Mouse (Mus musculus) lung, adult 2 months (tissue): ENCODE measurements around the gene Duoxa1. TPM values are rescaled to one million over a fixed set of nuclear protein-coding genes. Genes with fewer than 3 reads are reported as not detected.

Experiments used
- DNase-seq: peaks from one replicate; pipeline ENCODE4 v3.0.0; 2022
- H3K4me1 ChIP-seq: fragments of 200-500 bp; 2 replicates; pipeline ENCODE4 v1.6.1; 2011; ENCODE audit warnings: low read length; ENCODE audit not compliant: control insufficient read depth, insufficient read depth
- H3K4me3 ChIP-seq: fragments of 200-500 bp; replicated peaks from 2 replicates; pipeline ENCODE3; 2011; ENCODE audit warnings: low read depth, mild to moderate bottlenecking, control low read depth, low read length; ENCODE audit errors: extremely low read depth
- CTCF ChIP-seq: fragments of 200-500 bp; IDR thresholded peaks from 2 replicates; pipeline ENCODE4 v1.5.1; 2011; ENCODE audit warnings: mild to moderate bottlenecking, low read length, control low read depth; ENCODE audit not compliant: insufficient read depth
- POLR2A ChIP-seq: fragments of 200-500 bp; IDR thresholded peaks from 2 replicates; pipeline ENCODE4 v1.6.1; 2011; ENCODE audit warnings: low read depth, mild to moderate bottlenecking, control low read depth, low read length, borderline replicate concordance; ENCODE audit errors: extremely low read depth
- WGBS: fragments of 180-500 bp; shearing (Covaris S2); methylation state at CpG from one replicate; pipeline ENCODE4 v1.1.7; 2018; 5-methylcytosine and 5-hydroxymethylcytosine counted together
- polyA plus RNA-seq: library from polyadenylated mRNA; depleted of rRNA; stranded (reverse); fragments of >200 nt; gene quantifications from 2 replicates; pipeline ENCODE4 v1.2.3, GENCODE M21; 2012; rRNA removed

The Duoxa1 gene
- polyA plus RNA-seq, 1 experiment, result 9.9 TPM

DNA sequence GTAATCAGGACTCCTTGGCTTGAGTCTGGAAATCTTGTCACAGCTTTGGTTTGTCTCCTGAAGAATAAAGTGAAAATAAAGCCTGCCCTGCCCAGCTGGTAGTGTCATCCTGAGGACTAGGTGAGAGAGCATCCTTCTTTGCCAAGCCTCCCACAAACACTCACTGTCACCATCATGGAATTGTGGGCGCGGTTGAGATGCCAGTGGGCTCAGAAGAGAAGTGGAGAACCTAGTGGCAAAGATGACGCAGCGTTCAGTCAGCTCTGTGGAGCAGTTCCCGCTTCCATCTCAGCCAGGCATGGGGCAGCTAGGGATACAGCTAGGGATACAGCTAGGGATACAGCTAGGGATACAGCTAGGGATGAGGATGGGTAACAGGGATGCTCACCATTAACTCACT is 57.5 kb downstream of the Duoxa1 start:
- WGBS, result 93% methylated on average over 5 of the region's 5 CpGs
- DNase-seq, result no peak
- no peaks in the 10 kb centered on the region for H3K4me1 ChIP-seq
- TF ChIP-seq POLR2A (no peak), CTCF (no peak)
- H3K4me3 ChIP-seq, result no peak overlapping the region

Other genes starting within 250 kb of the Duoxa1 start
- 7.4 and 9.2 TPM in 2 replicates for gene Spg11, start 195.3 kb downstream of the Duoxa1 start, polyA plus RNA-seq
- gene B2m, start 166.0 kb downstream of the Duoxa1 start, polyA plus RNA-seq, result 1,104 and 1,411 TPM in 2 replicates
- gene Trim69, start 153.0 kb downstream of the Duoxa1 start, polyA plus RNA-seq, result 0.08 TPM in 1 of 2 replicates, not detected in the other
- 0.07 TPM in 1 of 2 replicates, not detected in the other for gene Patl2, start 127.5 kb downstream of the Duoxa1 start, polyA plus RNA-seq
- gene Terb2, start 127.5 kb downstream of the Duoxa1 start, polyA plus RNA-seq, result not detected in 2 replicates
- 15.3 and 21.9 TPM in 2 replicates for gene Sord, start 79.0 kb downstream of the Duoxa1 start, polyA plus RNA-seq
- 0.68 and 0.72 TPM in 2 replicates for gene Duox2, start 15.3 kb downstream of the Duoxa1 start, polyA plus RNA-seq
- gene Duoxa2, start 14.8 kb downstream of the Duoxa1 start, polyA plus RNA-seq, result 0.50 and 0.75 TPM in 2 replicates
- gene Duox1, start 1.9 kb upstream of the Duoxa1 start, polyA plus RNA-seq, result 2.7 TPM in 1 of 2 replicates, not detected in the other
- 4.5 and 6.4 TPM in 2 replicates for gene Shf, start 55.4 kb upstream of the Duoxa1 start, polyA plus RNA-seq
- gene Slc28a2, start 112.7 kb upstream of the Duoxa1 start, polyA plus RNA-seq, result 1.5 and 2.7 TPM in 2 replicates
- gene Gm14085, start 171.2 kb upstream of the Duoxa1 start, polyA plus RNA-seq, result 0.20 and 0.38 TPM in 2 replicates